Mouse (Mus musculus) intestine, postnatal 0 days (tissue): ENCODE measurements at regions not wholly inside any gene's neighbourhood (a gene's known extent, or its start where the extent isn't known, plus 50 kb on each side); places are given as distances from the start of the nearest gene placed in this dataset.
"Not testable (repeated sequence)": the region's sequence is repeated elsewhere in the genome, so short reads cannot be mapped to it uniquely, and the experiment has no call there.

Experiments used
- ATAC-seq: fragments of 200-750 bp; cut with Nextera tagmentation; 2 replicates; pipeline ENCODE4 v1.8.0; 2017; ENCODE audit warnings: mild to moderate bottlenecking, moderate TSS enrichment, moderate library complexity
- H3K27ac ChIP-seq: fragments of 300-500 bp; sonication (generic); 2 replicates; pipeline ENCODE4 v1.5.1; 2014; ENCODE audit warnings: mild to moderate bottlenecking, low read depth, low read length, moderate library complexity
- H3K27me3 ChIP-seq: fragments of 300-500 bp; sonication (generic); replicated peaks from 2 replicates; pipeline ENCODE4 v1.6.1; 2014; ENCODE audit warnings: low read length, mixed read lengths; ENCODE audit not compliant: control insufficient read depth, insufficient read depth
- H3K36me3 ChIP-seq: fragments of 300-500 bp; sonication (generic); 2 replicates; pipeline ENCODE4 v1.6.1; 2014; ENCODE audit warnings: mild to moderate bottlenecking, moderate library complexity; ENCODE audit not compliant: control insufficient read depth, insufficient read depth
- H3K4me1 ChIP-seq: fragments of 300-500 bp; sonication (generic); replicated peaks from 2 replicates; pipeline ENCODE4 v1.6.1; 2014; ENCODE audit warnings: antibody characterized with exemption, low read length, mixed read lengths; ENCODE audit not compliant: control insufficient read depth, insufficient read depth
- H3K4me2 ChIP-seq: fragments of 300-500 bp; sonication (generic); replicated peaks from 2 replicates; pipeline ENCODE4 v1.6.1; 2014; ENCODE audit warnings: low read depth, mild to moderate bottlenecking, moderate library complexity
- H3K4me3 ChIP-seq: fragments of 300-500 bp; sonication (generic); 2 replicates; pipeline ENCODE4 v1.5.1; 2014; ENCODE audit warnings: low read depth, low read length
- H3K9ac ChIP-seq: fragments of 300-500 bp; sonication (generic); 2 replicates; pipeline ENCODE4 v1.6.1; 2014; ENCODE audit warnings: mild to moderate bottlenecking, low read depth, low read length
- H3K9me3 ChIP-seq: fragments of 300-500 bp; sonication (generic); 2 replicates; pipeline ENCODE4 v1.6.1; 2016; ENCODE audit warnings: mixed run types; ENCODE audit not compliant: control insufficient read depth
- CTCF ChIP-seq: sonication (generic); IDR thresholded peaks from 2 replicates; pipeline ENCODE4 v1.5.1; 2016; ENCODE audit warnings: low read depth, mild to moderate bottlenecking, control low read depth, antibody characterized with exemption, moderate library complexity
- WGBS: fragments of 180-500 bp; shearing (Covaris S2); extraction: QIAGEN DNeasy Blood & Tissue Kit; methylation state at CpG from one replicate; pipeline ENCODE4 v1.1.7; 2014; 5-methylcytosine and 5-hydroxymethylcytosine counted together

DNA sequence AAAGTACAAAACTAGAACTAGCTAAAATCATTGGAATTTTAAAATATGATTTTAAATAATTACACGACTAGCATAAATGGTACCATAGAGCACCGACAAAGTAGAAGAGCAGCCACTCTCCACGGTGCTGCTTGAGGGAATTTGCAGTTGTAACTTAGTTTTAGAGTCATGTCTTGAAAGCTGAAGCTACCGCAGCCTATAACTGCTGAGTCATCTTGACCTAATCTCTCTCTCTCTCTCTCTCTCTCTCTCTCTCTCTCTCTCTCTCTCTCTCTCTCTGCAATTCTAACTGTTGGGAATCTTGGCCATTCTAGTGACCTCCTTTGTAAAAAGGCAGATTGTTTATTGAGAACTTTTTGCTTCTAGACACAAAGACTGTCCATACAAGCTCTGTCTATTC lies 177.5 kb downstream of the Nuak1 start:
- Histone ChIP-seq H3K4me2 (no peak overlapping the region), H3K9ac (no peak overlapping the region), H3K9me3 (no peaks in the 10 kb centered on the region), H3K27me3 (no peaks in the 10 kb centered on the region), H3K4me3 (no peak overlapping the region), H3K4me1 (no peaks in the 10 kb centered on the region), H3K27ac (no peak overlapping the region), H3K36me3 (no peaks in the 10 kb centered on the region)
- 87% methylated on average over 4 of the region's 4 CpGs for WGBS
- no peak for TF ChIP-seq CTCF
- no peak for ATAC-seq

DNA sequence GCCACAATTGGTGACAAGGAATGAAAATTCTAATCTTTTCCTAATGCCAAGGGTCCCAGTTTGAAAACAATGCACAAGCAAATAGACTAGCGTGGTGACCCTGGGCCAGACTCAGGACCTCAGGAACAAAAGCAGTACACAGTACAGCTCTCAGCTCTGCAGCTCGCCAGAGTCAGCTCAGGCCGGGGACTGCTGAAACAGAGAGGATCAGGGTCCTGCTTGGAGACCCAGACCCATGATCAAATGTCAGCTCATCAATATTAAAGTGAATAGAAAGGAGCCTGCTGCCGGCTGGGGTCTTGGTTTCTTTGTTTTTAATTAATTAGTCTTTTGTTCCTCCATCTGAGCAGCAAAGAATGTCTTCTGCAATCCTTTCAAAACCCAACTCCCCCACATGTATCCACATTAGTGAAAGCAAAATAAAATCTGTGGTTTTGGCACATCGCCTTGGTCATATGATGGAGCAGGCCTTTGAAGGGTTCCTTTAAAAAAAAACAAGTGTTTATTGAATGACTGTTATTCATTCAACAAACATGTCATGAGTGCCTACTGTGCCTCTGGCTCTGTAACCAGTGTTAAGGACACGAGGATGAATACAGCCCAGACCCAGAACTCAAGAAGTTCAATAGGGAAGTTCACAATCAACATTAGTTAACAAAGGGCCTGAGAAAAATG lies 154.4 kb downstream of the Nuak1 start:
- no peak for ATAC-seq
- no peaks in the 10 kb centered on the region for H3K4me1 ChIP-seq
- H3K9me3 ChIP-seq: no peaks in the 10 kb centered on the region
- 75% methylated on average over 6 of the region's 6 CpGs for WGBS
- no peaks in the 10 kb centered on the region for H3K36me3 ChIP-seq
- no peaks in the 10 kb centered on the region for H3K27me3 ChIP-seq
- no peak overlapping the region for H3K4me3 ChIP-seq
- no peak overlapping the region for H3K27ac ChIP-seq
- no peak overlapping the region for H3K4me2 ChIP-seq
- no peak for TF ChIP-seq CTCF
- no peak overlapping the region for H3K9ac ChIP-seq

DNA sequence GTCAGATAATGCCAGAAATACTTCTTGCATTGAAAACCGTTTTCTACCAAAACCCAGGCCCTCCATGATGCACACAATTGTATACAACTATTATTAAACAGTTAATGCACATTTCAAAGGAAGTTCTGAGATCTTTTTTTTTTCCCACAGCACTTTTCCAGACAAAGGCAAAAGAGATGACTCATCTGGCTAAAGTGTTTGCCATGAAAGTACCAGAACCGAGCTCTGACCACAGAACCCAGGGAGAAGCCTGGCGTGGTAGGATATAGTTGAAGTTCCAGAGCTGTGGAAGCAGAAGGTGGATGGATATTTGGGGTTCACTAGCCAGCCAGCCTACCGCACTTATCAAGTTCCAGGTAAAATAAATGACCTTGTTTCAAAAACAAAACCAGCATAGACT lies 146.0 kb downstream of the Nuak1 start:
- no peak for TF ChIP-seq CTCF
- no peak overlapping the region for H3K9ac ChIP-seq
- H3K4me1 ChIP-seq: no peaks in the 10 kb centered on the region
- H3K27me3 ChIP-seq: no peaks in the 10 kb centered on the region
- no peak overlapping the region for H3K4me2 ChIP-seq
- no peaks in the 10 kb centered on the region for H3K36me3 ChIP-seq
- no peak for ATAC-seq
- no peak overlapping the region for H3K27ac ChIP-seq
- no peak overlapping the region for H3K4me3 ChIP-seq
- 88% methylated on average over 4 of the region's 4 CpGs for WGBS
- H3K9me3 ChIP-seq: no peaks in the 10 kb centered on the region

DNA sequence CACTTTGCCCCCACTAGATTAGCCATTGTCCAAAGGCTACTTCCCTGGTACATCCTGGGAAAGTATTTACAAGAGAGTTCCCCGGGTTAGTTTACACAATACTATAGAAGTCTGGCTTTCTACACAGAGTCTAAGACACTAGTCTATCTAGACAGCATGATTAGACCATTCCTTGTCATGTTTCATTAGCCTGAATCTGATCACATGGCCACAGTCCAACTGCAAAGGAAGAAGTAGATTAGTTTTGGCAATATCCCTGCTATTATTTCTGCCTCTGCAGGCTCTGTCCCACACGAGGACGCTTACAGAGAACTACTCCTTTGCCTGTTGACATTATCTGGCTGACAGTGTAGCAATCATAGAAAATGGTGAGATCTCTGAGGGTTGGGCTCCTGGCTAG lies 144.2 kb downstream of the Nuak1 start:
- Histone ChIP-seq H3K9ac (no peak overlapping the region), H3K27me3 (no peaks in the 10 kb centered on the region)

DNA sequence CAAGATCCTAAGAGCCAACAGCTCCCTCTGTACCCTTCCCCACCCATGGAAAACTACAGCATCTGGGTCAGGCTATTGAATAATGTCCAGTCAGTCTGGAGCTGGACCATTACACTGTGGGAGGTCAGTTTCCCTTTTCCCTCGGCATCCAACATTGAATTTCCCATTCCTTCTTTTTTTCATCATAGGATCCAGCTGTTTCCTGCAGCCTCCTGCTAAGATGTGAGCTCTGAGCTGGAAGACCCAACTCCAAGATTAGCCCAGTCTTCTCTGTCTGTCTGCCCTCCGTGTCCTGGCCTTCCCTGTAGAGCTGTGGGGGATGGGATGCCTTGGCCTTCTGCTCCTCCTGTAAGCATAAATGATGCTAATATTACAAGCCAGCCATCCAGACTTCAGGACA lies 138.8 kb downstream of the Nuak1 start:
- Histone ChIP-seq H3K4me1 (no peaks in the 10 kb centered on the region), H3K9ac (no peak overlapping the region), H3K4me3 (no peak overlapping the region), H3K27ac (no peak overlapping the region), H3K4me2 (no peak overlapping the region), H3K9me3 (no peaks in the 10 kb centered on the region), H3K36me3 (no peaks in the 10 kb centered on the region), H3K27me3 (no peaks in the 10 kb centered on the region)
- 77% methylated on average over 2 of the region's 2 CpGs for WGBS
- no peak for ATAC-seq
- no peak for TF ChIP-seq CTCF

More for the DNA sequence above, 144.2 kb downstream of the Nuak1 start:
- H3K36me3 ChIP-seq: no peaks in the 10 kb centered on the region
- no peak overlapping the region for H3K4me2 ChIP-seq
- no peaks in the 10 kb centered on the region for H3K4me1 ChIP-seq
- ATAC-seq: no peak
- WGBS: 66% methylated on average over 3 of the region's 3 CpGs
- no peak overlapping the region for H3K27ac ChIP-seq
- H3K4me3 ChIP-seq: no peak overlapping the region
- H3K9me3 ChIP-seq: no peaks in the 10 kb centered on the region
- TF ChIP-seq CTCF: no peak

DNA sequence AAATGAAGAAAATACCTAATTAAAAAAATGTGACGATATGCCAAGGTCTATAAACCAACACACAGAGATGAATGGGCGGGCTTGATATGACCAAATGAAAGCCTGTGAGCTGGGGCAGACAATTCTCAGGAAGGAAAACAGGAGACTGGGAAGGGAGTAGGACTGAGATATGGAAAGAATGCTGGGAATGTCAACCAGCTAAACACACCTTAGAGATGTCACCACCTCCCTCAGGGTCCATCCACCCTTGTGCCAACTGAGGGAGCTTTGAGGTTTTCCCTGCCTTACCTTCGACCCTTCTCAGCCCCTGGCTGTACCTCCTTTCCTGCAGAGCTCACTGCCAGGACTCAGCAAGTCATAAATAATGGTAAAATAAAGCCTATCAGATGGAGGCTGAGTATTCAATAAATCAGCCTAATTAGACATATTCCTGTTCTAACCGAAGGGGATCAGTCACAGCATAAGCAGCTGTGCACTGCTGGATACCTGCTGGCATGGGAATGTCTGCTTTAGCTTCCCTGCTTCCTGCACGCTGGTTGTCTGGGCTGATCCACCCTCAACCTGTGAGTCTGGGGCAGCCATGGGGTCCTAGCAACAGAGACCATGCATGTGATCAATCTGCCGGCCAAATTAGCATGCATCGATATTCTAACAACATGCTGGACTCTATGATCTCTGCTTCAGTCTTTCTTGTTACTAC lies 137.4 kb downstream of the Nuak1 start:
- no peak for ATAC-seq
- Histone ChIP-seq H3K4me3 (no peak overlapping the region), H3K4me2 (no peak overlapping the region), H3K9ac (no peak overlapping the region), H3K9me3 (no peaks in the 10 kb centered on the region), H3K27ac (no peak overlapping the region), H3K27me3 (no peaks in the 10 kb centered on the region), H3K4me1 (no peaks in the 10 kb centered on the region), H3K36me3 (no peaks in the 10 kb centered on the region)
- WGBS: 55% methylated on average over 7 of the region's 7 CpGs
- TF ChIP-seq CTCF: no peak

DNA sequence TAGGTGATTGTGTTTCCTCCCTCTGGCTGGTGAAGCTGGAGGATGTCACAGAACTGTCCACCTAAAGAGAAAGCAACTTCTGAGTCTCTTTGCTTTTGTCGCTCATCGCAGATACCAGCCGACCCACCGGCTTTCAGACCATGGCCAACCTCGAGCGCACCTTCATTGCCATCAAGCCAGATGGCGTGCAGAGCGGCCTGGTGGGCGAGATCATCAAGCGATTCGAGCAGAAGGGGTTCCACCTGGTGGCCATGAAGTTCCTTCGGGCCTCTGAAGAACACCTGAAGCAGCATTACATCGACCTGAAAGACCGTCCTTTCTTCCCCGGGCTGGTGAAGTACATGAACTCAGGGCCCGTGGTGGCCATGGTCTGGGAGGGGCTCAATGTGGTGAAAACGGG lies 131.7 kb downstream of the Nuak1 start:
- WGBS: 90% methylated on average over 17 of the region's 17 CpGs
- not testable (repeated sequence) for H3K4me1 ChIP-seq

More for the DNA sequence above, 131.7 kb downstream of the Nuak1 start:
- H3K4me2 ChIP-seq, ATAC-seq, H3K4me3 ChIP-seq, H3K27ac ChIP-seq, H3K27me3 ChIP-seq, H3K9ac ChIP-seq, H3K9me3 ChIP-seq, H3K36me3 ChIP-seq: not testable (repeated sequence)
